Mouse (Mus musculus) retina, postnatal 7 days (tissue): ENCODE data around the gene Stard7.
"Not testable (repeated sequence)": the region's sequence is repeated elsewhere in the genome, so short reads cannot be mapped to it uniquely, and the experiment has no call there.

Source experiments
- DNase-seq: peaks from one replicate; pipeline ENCODE4 v3.0.0-alpha.2; 2012; ENCODE audit warnings: low read depth, low spot score

The Stard7 gene

GRCm38 (mm10) chr2:127274590-127274989, 4.6 kb downstream of the Stard7 start:
- no peak for DNase-seq

- DNase-seq: no peak
Measured at GRCm38 (mm10) chr2:127275551-127276320, 5.7 kb downstream of the Stard7 start.

- DNase-seq: no peak
Measured at GRCm38 (mm10) chr2:127278162-127278561, 8.1 kb downstream of the Stard7 start.

GRCm38 (mm10) chr2:127292250-127292649, 22.2 kb downstream of the Stard7 start:
- no peak for DNase-seq

GRCm38 (mm10) chr2:127297001-127297805, 27.2 kb downstream of the Stard7 start:
- no peak for DNase-seq

- no peak for DNase-seq
Measured at GRCm38 (mm10) chr2:127298056-127298455, 28.0 kb downstream of the Stard7 start.

- no peak for DNase-seq
Measured at GRCm38 (mm10) chr2:127300701-127301100, 30.7 kb downstream of the Stard7 start.

GRCm38 (mm10) chr2:127301883-127302282, 31.9 kb downstream of the Stard7 start:
- DNase-seq: no peak

GRCm38 (mm10) chr2:127304192-127304591, 34.2 kb downstream of the Stard7 start:
- not testable (repeated sequence) for DNase-seq

- DNase-seq: no peak
Measured at GRCm38 (mm10) chr2:127304609-127305210, 34.7 kb downstream of the Stard7 start.

GRCm38 (mm10) chr2:127306123-127306522, 36.1 kb downstream of the Stard7 start:
- no peak for DNase-seq

- no peak for DNase-seq
Measured at GRCm38 (mm10) chr2:127307179-127307578, 37.2 kb downstream of the Stard7 start.

- peak; percentile 2 for DNase-seq
Measured at GRCm38 (mm10) chr2:127308660-127309059, 38.6 kb downstream of the Stard7 start.

GRCm38 (mm10) chr2:127310246-127310645, 40.2 kb downstream of the Stard7 start:
- DNase-seq: peak; percentile 2

- DNase-seq: no peak
Measured at GRCm38 (mm10) chr2:127310685-127311084, 40.7 kb downstream of the Stard7 start.

GRCm38 (mm10) chr2:127311193-127311592, 41.2 kb downstream of the Stard7 start:
- no peak for DNase-seq

- no peak for DNase-seq
Measured at GRCm38 (mm10) chr2:127312801-127313200, 42.8 kb downstream of the Stard7 start.

- DNase-seq: no peak
Measured at GRCm38 (mm10) chr2:127313878-127314277, 43.9 kb downstream of the Stard7 start.

GRCm38 (mm10) chr2:127314467-127315154, 44.6 kb downstream of the Stard7 start:
- DNase-seq: no peak

GRCm38 (mm10) chr2:127315155-127315470, 45.1 kb downstream of the Stard7 start:
- DNase-seq: no peak

GRCm38 (mm10) chr2:127316431-127316830, 46.4 kb downstream of the Stard7 start:
- DNase-seq: no peak

GRCm38 (mm10) chr2:127318136-127318535, 48.1 kb downstream of the Stard7 start:
- DNase-seq: no peak
